Mouse (Mus musculus): ENCODE results near the gene Trp53tg5. TPM values are rescaled to one million over a fixed set of nuclear protein-coding genes. Genes with fewer than 3 reads are reported as not detected.
A peak's percentile ranks its signal among the peaks of the same experiment; 100 is the strongest.

The Trp53tg5 gene
- total RNA-seq, 2 experiments from 2014 or later: not detected

DNA sequence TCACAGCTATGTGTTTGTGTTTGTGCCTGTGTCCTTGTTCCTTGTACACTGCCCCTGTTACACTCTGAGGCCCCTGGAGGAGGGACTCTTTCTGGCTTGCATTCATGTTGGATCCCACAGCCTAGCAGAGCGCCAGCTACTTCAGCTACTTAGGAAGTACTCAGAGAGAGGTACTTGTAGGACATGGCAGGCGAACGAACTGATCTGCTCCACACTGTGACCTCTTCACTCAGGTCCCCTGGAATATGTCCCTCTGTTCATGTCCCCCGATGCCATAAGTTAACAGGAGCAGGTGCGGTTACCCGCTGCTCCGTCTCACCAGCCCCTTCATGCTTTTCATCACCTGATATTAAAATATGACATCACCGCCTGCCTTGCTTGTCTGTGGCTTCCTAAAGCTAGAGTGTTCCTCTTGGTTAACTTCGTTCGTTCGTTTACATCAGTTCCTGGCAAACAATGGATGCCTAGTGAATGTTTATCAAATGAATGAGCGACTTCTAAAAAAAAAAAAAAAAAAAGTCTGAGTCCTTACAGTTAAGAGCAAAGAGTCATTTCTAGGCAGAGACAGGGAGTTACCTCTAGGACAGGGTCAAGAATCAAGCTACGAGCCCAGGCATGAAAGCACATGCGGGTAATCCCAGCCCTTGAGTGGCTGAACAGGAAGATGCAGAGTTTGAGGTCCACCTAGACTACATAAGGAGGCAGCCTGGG is 20.3 kb downstream of the Trp53tg5 start:
- DNase-seq (ENCODE audit: low spot score in 2 of 2): no peak

DNA sequence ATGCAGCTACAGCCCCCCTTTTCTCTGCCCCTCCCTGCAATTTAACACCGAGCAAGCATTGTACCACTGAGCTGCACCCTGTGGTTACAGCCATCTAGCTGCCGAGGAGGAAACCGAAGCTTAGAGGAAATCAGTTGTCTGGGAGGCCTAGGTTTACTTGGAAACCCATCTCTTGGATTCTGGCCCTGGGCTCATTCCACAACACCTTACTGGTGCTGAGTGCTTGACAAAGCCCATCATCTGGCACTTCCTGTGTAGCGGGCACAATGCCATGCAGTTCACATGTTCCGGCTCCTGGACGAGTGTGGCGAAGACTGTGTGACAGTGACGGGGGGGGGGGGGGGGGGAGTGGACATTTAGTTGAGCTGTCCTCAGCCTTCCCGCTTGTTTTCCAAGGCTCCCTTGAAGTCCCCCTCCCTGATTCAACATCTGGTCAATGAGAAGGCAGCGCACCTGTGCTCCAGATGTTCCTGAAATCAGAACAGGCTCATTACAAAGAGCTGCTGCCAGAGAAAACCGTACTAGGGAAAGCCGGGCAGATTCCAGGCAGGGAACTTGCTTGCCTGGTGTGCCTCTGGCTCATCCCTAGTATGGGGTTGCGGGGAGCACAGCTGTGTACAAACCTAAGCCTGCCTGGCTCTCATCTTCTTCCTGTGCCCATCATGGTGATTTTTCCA is 21.4 kb downstream of the Trp53tg5 start:
- no peak for DNase-seq (ENCODE audit: low spot score in 2 of 2)

DNA sequence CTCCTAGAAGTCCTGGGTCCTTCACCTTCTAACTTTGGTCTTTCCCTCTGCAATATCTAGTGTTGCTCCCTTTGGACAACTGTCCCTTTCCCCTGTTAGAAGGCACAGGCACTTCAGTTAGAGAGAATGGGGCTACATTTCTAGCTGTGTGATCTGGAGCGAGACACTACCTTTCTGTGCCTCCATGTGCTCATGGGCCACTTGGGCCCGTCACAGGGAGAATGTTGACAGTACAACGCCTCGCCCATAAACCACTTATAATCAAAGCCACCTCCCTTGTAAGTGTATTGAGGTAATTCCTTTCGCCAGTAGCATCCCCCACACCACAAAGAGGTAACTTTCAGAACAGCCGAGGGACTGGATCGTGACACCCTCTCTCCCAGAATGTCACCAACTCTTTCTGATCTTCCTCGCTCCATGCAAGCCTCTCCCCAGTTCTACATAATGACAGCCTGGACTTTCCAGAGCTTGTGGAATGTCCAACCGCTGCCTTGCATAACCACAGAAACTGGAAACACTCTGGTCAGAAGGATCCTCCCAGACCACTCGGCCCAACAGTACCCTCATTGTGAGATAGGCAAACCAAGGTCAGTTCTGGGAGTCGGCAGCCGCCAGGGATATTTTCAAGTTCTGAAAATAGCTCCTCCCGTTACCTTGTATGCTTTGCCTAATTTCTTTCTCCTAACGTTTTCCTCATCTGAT is 24.0 kb downstream of the Trp53tg5 start:
- DNase-seq (ENCODE audit: low spot score in 2 of 2): no peak

DNA sequence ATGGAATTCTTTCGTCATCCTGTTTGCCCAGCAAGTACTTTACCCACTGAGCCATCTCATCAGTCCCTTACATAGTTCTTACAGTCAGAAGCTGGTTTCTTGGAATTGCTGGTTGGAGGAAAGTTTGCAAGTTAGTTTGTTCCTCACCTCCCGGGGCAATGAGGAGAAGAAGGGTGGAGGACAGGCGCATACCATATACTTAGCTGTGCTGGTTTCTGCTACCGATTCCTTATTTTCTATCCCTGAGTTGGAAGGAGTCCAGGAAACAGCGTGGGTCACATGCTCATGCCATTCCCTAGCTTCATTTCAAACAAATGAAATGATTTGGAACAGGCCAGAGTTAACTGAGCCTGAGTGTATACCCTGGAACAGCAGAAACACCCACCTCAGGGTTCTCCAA is 24.6 kb downstream of the Trp53tg5 start:
- DNase-seq (ENCODE audit: low spot score in 2 of 2): no peak

DNA sequence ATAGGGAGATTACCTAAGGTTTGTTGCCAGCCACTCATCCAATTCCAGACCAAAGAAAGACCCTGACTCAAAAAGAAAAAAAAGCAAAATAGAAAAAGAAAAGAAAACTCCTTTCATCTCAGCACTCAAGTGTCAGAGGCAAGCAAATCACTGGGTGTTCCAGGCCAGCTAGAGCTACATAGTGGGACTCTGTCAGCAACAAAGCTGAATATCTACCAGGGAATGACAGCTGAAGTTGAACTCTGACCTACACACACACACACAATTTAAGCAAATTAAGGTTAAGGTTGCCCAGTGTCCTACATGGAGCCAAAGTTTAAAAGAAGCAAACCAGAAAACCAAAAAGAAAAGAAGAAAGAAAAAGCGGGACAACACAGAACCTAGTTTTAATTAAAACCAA is 25.4 kb downstream of the Trp53tg5 start:
- DNase-seq (ENCODE audit: low spot score in 2 of 2): no peak

DNA sequence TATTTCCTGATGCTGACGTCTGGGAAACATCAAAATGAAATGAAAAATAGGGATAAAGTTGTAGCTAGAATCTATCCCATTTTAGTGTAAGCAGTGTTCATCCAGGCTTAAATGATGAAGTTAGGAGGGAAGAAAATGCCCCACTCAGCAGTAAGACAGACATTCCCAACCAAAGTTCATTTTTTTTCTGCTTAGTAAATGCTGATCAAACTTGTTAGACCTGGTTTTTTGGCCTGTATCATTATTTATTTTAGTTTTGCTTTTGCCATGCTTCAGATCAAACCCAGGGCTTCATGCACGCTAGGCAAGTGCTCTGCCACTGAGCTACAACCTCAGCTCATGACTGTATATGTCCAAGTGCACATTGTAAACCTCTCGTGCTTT is 27.4 kb downstream of the Trp53tg5 start:
- DNase-seq (ENCODE audit: low spot score in 2 of 2): no peak

DNA sequence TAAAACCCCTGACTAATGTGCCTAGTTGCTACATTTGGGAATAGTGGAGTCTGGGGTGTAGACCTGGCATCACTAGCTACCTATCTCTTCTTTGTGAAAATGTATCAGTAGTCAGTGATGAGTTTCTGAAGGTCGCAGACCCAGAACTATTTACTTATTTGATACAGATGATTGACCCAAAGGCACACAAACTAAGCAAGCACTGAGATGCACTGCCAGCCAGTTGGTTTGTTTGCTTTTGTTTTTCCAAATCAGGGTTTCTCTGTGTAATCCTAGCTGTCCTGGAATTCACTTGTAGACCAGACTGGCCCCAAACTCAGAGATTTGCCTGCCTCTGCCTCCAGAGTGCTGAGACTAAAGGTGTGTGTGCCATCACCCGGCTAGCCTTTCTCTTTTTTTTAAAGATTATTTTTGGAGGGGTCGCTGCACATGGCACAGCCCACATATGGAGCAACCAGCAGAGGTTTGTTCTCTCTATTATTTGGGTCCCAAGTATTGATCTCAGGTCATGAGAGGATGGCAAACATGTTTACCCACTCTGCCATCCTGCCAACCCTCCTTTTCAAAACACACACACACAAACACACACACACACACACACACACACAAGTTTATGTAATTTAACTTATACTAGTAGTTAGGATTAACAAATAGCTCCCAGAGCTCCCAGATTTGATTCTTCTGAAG is 28.0 kb downstream of the Trp53tg5 start:
- no peak for DNase-seq (ENCODE audit: low spot score in 2 of 2)

DNA sequence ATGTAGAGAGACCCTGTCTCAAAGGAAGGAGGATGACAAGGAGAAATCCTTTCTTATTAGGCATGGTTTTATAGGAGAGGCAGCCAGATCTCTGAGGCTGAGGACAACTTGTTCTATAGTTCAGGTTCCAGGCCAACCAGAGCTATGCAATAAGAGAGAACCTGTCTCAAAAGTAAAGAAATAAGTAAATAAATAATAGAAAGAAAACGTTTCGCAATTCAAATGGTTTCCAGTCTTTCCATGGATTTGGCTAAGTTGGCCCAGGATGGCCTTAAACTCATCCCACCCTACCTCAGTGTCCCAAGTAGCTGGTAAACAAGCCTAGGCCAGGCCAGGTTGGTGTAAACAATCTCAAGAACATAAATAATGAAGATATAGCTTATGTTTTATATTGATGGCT is 28.8 kb downstream of the Trp53tg5 start:
- no peak for DNase-seq (ENCODE audit: low spot score in 2 of 2)

DNA sequence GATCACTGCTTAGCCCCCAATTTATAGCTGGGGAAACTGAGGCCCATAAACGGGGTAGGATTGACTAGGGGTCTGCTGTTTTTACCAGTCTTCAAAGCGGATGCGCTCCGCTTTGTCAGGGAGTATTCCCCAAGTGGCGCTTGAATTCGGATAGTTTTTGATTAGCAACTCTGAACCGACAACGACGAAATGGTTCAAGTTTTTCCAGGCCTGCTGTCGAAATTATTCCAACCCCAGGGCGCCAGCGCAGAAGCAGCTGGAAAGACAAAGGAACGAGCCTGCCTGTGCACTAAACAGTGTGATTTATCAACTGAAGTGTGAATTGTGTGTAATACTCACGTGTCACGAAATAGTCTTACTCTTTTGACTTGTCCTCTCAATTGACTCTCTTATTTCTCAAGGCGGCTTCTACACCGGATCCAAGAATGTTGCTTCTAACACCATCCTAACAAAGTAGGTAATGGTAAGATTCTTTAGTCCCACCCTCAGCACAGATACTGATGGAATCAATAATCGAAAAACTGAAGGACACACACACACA is 30.0 kb downstream of the Trp53tg5 start, which contains the start of gene Sdc4:
Gene Sdc4, minus strand, starts transcription at position 428 of the 541 bp plus-strand sequence.
- no peak for DNase-seq (ENCODE audit: low spot score in 2 of 2)

DNA sequence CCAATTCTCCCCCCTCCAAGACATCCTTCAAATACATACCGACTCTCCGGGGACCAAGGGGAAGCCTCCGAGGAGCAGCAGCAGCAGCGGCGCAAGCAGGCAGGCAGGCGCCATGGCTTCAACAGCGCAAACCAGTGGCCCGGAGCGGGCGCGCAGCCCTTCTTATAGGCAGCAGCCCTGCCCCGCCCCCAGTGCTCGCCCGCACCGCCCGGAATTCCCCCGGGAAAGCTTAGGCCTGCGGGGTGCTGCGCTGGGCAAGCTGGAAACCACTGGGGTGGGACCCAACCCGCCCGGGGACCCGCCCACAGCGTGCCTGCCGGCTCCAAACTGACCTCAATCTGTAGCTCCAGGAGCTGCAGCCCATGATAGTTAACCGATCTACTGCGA is 30.5 kb downstream of the Trp53tg5 start:
- peak; percentile 71 to 76 for DNase-seq (ENCODE audit: low spot score in 2 of 2)

DNA sequence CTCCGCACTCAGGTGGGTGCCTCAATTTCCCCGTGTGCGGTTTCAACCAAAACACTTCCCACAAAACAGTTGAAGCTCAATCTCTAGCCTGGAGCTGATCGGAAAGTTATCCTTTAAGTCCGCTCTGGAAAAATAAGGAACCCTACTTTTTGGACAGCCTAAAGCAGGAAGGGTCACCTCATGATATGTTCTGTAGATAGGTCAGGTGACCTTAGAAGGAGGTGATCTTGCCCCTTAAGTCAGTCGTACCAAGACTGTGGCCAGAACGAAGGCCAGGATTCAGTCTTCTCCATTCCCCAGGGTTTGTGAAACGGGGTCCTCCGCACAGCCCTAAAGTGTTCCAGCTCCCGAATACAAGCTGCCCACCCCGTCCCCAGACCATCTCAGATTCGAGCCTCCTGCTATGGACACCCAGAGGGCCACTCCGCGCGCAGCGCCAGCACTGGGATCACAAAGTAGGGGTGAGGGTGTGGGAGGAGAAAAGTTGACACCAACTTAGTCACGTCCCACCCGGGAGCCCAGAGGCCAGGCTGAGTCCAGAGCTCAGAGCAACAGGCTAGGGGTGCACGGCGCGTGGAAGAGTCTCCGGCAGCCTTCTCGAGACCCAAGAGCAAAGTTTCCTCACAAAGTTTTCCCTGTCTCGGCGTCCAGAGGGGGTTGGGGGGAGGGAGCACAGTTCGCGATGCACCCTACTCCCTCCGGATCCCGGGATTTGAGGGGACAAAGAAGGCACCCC is 31.0 kb downstream of the Trp53tg5 start:
- DNase-seq (ENCODE audit: low spot score in 2 of 2): no peak

DNA sequence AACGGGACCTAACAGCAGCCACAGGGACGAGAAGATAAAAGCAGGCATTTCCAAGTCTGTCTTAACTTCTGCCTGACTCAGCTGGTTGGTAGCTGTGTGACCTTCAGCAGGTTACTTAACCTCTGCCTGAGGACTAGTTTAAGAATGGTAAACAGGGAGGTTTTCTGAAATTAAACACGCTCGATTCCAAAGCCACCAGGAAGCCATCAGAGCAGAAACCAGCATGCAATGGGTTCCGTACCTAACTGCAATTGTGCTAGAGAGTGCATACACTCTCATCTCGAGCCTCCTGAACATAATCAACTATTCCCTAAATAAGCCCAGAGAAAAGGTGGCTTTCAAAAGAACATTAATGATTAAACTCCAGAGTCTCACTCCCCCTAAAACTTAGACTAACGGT is 31.8 kb downstream of the Trp53tg5 start:
- DNase-seq (ENCODE audit: low spot score in 2 of 2): no peak

DNA sequence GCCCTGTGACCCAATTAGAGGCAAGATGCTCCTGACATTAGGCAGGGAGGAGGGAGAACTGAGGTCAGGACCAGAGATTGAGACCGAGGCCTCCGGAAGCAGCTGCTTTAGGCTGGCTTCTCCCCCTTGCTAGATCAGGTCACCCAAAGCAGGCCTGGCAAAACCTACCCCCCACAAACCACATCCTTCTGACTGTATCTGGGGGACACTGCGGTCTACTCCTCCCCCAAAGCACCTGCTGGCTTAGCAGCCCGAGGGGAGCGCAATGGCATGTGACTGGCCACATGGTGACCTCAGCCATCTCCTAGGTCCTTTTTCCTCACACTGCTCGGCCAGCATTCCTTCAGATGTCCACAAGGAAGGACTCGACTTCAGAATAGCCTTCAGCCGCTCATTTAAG is 32.4 kb downstream of the Trp53tg5 start:
- DNase-seq (ENCODE audit: low spot score in 2 of 2): no peak

DNA sequence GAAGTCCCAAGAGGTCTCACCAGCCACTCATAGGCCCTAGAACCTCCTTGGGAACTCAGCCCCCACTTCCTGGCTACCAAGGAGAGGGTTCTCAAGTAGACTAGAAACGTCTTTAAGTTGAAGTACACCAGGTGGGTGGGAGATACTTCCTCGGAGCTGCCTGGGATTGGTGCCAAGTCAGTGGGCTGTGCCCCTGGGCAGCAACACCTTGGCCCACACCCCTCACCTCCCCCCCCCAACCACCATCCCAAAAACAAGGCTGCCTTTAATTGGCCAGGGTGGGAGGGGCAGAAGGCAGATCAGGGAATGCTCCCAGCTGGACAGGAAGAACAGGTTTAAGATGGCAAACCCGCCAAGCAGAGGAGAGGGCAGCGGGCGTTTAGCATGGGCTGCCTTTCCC is 33.2 kb downstream of the Trp53tg5 start:
- DNase-seq (ENCODE audit: low spot score in 2 of 2): no peak

DNA sequence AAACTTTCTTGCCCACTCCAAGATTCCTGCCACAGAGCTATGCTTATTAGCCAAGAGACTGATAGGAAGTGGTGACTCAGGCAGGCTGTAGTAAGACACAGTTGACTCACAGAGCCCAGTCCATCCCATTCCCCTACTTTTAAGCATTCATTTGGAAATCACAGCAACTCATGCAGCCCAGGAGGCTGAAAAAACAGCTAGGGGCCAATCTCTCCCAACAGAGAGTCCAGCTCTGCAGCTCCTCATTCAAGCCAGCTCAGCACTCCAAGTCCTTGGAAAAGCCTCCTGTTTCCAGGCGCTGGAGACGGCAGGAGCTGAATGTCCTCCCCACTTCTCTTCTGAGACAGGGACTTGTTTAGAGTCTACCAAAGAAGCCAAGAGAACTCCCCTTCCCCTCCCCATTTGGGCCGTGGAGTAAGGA is 34.5 kb downstream of the Trp53tg5 start:
- DNase-seq (ENCODE audit: low spot score in 2 of 2): peak in 1 of 2 experiments; percentile 73

DNA sequence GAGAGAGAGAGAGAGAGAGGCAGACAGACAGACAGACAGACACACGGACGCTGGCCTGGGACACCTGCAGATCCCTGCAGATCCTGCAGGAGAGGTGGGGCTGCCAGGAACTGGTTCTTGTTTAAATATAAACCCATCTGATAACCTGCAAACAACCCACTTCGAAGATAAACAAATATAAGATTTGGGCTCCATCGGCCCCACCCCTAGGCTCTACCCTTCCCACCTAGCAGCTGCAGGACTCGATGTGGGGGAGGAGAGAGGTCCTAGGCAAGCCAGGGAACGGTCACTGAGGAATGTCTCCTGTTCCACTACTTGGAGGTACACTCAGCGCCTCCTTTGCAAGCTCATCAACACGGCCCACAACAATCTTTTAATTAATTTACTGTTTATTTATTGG is 35.3 kb downstream of the Trp53tg5 start:
- DNase-seq (ENCODE audit: low spot score in 2 of 2): no peak

DNA sequence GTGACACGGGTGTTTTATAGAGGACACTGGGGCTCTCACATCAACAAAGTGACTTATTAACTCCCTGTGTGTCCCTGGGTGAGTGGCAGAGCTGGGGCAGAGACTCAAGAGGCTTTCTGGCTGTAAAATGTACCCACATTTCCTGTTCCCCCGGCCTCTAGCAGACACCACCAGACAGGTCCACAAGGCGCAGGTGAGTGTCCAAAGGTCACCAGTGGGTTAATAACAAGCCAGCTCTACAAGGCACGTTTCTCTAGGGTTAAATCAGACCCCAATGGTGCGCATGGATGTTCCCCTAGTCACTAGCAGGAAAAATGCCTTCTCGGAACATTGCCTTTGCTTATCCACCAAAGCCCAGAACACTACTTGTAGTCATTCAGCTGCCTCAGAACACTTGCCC is 35.8 kb downstream of the Trp53tg5 start:
- no peak for DNase-seq (ENCODE audit: low spot score in 2 of 2)

DNA sequence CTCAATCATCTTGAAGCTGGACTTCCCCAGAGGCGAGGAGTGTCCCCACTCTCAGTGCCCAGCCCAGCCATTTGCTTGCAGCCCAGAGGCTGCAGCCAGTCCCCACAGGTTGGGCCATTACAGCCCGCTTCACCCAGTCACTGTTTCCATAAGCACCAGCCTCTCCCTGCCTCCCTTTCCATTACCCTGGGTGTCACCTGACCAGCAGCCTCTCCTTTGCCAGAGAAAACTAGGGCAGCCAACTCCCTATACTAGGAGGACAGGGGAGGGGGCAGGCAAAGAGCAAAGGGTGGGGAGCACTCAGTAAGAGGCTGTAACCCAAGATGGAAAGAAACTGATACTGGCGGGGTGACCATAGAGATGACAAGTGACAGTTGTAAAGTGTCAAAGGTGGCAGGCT is 36.6 kb downstream of the Trp53tg5 start:
- no peak for DNase-seq (ENCODE audit: low spot score in 2 of 2)

DNA sequence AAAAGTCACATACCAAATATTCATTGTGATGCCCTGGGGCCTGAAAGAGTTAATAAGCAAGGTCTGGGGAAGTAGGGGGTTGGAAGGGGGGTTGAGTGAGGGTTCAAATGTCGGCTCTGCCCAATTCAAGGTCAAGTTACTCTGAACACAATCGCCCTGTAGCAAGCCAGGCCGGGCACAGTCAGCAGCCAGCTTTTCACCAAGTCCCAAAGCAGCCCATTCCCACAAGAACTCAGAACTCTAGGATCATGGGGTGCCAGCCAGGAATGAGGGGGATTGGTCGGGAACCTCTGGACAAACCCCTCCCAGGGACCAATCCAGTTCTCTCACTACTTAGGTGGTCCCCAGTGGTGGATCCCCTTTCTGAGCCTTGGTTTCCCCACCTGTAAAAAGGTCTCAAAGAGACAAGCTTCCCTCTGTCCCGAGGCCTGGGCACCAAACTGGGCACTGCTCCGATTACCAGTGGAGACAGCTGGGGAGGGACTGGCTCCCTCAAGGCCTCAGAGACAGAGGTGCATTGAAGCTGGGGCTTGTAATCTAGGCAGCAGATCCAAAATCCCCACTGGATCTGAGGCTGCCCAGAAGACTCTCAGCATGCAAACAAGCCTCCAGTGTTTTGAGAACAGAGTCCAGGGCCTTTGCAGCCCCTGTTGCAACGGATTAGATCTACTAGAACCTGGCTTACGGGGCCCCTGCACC is 37.2 kb downstream of the Trp53tg5 start:
- DNase-seq (ENCODE audit: low spot score in 2 of 2): peak; percentile 44 to 55

All from layer of hippocampus, postnatal 14 days (tissue).